Mouse (Mus musculus): Measurements from ENCODE around the gene Zzef1. TPM values are rescaled to one million over a fixed set of nuclear protein-coding genes. Genes with fewer than 3 reads are reported as not detected.
"Not testable (repeated sequence)": the region's sequence is repeated elsewhere in the genome, so short reads cannot be mapped to it uniquely, and the experiment has no call there.

The Zzef1 gene
- total RNA-seq (2022): 10 to 100 TPM; 39.9 to 45.9 (median 42.9) TPM

DNA sequence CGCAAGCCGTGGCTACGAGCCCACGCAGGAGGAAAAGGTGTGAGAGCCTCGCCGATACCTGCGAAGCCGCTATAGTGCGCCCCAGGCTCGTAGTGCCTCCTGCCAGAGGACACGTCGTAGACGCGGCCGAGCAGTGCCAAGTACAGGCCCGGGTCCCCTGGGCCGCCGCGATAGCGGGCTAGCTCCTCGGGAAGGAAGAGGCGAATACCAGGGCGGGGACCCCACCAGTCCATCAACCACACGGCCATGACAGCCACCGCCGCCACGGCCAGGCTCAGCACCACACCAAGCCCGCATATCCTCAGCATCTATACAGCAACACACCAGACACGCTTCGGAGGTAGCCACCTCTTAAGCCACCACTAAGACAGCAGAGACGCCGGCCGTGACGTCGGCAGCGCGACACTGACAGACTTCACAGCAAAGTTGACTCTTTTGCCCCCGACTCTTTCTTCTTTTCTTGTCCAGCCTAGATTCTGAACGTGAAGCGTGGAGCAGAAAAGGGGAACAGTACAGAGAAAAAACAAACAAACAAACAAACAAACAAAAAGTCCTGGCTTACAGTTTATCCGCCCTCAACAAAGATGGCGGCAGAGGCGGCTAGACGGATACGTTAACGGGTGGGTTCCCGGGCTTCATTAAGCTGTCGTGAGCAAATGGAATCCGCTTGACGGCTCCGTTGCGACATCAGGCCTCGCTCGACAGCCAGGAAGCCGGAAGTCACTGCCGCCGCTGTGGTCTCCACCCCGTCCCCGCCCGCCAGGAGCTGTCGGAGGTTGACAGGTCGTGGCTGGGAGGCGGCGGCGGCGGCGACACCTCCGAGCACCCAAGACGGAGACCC, at the start of gene Zzef1, which contains the start of gene Cyb5d2:
TSS of gene Zzef1 (plus strand) at position 772 of the 841 bp plus-strand sequence.
TSS of gene Cyb5d2 (minus strand) at position 688 of the 841 bp plus-strand sequence.
- peak; percentile 84 to 95 for DNase-seq (ENCODE audit: low spot score in 2 of 2)

DNA sequence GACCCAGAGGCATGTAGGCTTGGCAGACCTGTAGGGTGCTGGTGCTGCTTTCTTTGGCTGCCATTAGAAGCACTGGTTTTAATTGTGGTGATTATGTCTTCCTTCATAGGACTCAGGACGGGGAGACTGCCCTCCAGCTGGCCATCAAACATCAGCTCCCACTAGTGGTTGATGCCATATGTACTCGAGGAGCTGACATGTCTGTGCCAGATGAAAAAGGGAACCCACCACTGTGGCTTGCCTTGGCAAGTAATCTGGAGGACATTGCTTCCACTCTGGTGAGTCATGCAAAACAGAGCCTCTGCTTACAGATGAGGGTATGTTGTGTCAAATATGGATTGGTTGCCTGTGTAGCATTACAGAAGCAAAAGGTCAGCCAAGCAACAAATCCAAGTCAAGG, 44.1 kb upstream of the Zzef1 start:
- no peak for DNase-seq (ENCODE audit: low spot score in 2 of 2)

GRCm38 (mm10) chr11:72758316-72758715, 37.7 kb upstream of the Zzef1 start:
- no peak for DNase-seq (ENCODE audit: low spot score in 2 of 2)

DNA sequence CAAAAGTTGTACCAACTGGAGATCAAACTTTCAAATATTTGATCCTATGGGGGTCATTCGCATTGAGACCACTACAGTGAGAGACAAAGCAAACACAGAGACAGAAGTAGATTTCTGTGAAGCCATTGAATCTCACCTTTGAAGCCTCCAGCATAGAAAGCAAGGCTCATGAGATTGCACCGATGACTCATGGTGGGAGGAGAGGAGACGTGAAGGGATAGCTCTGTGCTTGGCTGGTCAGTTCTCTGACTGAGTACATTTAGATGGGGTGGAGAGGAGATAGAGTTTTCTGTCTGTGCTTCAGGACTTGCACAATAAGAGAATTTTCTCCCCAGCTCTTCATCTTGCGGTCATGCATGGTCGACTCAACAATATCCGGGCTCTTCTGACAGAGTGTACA, 36.4 kb upstream of the Zzef1 start:
- DNase-seq (ENCODE audit: low spot score in 2 of 2): no peak

DNA sequence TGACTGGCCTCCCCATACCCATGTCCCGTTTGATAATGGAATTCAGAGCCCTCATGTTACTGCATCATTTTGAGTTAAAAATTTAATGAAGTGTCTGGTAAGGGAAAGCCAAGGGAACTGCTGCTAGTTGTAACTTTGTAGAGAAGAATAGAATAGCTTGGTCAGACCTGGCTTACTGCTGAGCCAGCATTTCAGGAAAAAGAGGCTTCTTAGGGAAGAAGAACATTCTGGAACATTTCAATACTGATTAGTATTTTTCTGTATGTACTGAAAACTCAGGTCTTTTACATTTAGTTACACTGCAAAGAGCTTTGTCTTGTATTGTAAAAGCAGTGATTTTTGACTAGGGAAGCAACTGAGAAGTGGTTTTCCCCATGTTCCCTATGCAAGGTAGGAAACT, 35.2 kb upstream of the Zzef1 start:
- no peak for DNase-seq (ENCODE audit: low spot score in 2 of 2)

- DNase-seq (ENCODE audit: low spot score in 2 of 2): peak in 1 of 2 experiments; percentile 43
Observed at GRCm38 (mm10) chr11:72764270-72764669, 31.8 kb upstream of the Zzef1 start.

GRCm38 (mm10) chr11:72767716-72768115, 28.3 kb upstream of the Zzef1 start:
- no peak for DNase-seq (ENCODE audit: low spot score in 2 of 2)

GRCm38 (mm10) chr11:72769061-72769460, 27.0 kb upstream of the Zzef1 start:
- no peak for DNase-seq (ENCODE audit: low spot score in 2 of 2)

DNA sequence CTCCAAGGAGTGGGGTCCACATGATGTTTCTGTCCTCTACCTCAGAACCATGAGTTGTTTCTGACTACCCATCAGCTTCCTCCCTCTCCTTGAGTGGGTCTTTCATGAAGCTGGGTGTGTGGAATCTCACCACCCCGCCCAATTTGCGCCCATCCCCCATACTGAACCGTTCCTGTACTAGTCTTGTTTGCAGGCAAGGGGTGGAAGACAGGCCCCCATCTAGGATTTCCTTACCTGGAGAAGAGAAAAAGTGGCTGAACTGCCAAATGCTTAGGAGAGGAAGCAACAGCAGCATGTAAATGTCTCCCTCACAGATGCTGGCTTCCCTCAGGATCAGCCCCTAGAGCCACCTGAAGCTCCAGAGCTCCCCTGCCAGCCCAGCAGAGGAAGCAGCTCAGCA, 25.7 kb upstream of the Zzef1 start:
- DNase-seq (ENCODE audit: low spot score in 2 of 2): no peak

- no peak for DNase-seq (ENCODE audit: low spot score in 2 of 2)
Observed at GRCm38 (mm10) chr11:72770816-72771215, 25.2 kb upstream of the Zzef1 start.

GRCm38 (mm10) chr11:72771461-72771860, 24.6 kb upstream of the Zzef1 start:
- DNase-seq (ENCODE audit: low spot score in 2 of 2): no peak

DNA sequence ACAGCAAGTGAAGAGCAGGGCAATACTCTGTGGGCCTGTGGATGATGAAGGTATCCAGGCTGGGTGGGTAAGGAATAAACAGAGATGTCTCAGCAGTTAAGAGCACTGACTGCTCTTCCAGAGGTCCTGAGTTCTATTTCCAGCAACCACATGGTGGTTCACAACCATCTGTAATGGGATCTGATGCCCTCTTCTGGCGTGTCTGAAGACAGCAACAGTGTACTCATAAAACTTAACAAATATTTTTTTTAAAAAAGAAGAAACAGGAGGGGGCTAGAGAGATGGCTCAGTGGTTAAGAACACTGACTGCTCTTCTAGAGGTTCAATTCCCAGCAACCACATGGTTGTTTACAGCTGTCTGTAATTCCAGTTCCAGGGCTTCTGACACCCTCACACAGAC, 23.4 kb upstream of the Zzef1 start:
- not testable (repeated sequence) for DNase-seq (ENCODE audit: low spot score in 2 of 2)

- no peak for DNase-seq (ENCODE audit: low spot score in 2 of 2)
Observed at GRCm38 (mm10) chr11:72778957-72779356, 17.1 kb upstream of the Zzef1 start.

- no peak for DNase-seq (ENCODE audit: low spot score in 2 of 2)
Observed at GRCm38 (mm10) chr11:72782103-72782502, 13.9 kb upstream of the Zzef1 start.

- no peak for DNase-seq (ENCODE audit: low spot score in 2 of 2)
Observed at GRCm38 (mm10) chr11:72782503-72782902, 13.5 kb upstream of the Zzef1 start.

- DNase-seq (ENCODE audit: low spot score in 2 of 2): no peak
Observed at GRCm38 (mm10) chr11:72792033-72792432, 4.0 kb upstream of the Zzef1 start.

GRCm38 (mm10) chr11:72795149-72795454, 924 bp upstream of the Zzef1 start:
- no peak for DNase-seq (ENCODE audit: low spot score in 2 of 2)

- DNase-seq (ENCODE audit: low spot score in 2 of 2): peak in 1 of 2 experiments; percentile 15
Observed at GRCm38 (mm10) chr11:72796296-72796687, 266 bp downstream of the Zzef1 start.

- DNase-seq (ENCODE audit: low spot score in 2 of 2): no peak
Observed at GRCm38 (mm10) chr11:72796773-72797338, 830 bp downstream of the Zzef1 start.

DNA sequence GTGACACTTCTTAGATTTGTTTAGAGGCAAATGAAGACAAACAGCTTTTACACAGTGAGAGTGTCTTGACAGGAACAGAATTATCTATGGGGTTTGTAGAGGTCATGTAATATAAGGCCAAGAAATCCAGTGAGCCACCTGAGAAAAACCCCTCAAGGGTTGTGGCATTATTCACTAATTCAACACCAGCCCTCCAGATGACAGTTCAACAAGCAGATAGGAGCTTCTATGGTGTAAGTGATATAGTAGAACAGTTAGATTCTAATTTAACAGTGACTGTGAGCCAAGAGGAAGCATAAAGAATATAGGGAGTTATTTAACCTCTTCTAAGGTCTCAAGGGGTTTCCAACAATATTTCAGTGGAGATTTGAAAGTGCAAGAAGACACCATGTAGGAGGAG, 2.1 kb downstream of the Zzef1 start:
- no peak for DNase-seq (ENCODE audit: low spot score in 2 of 2)

GRCm38 (mm10) chr11:72801182-72801581, 5.2 kb downstream of the Zzef1 start:
- DNase-seq (ENCODE audit: low spot score in 2 of 2): no peak

GRCm38 (mm10) chr11:72803038-72803437, 7.0 kb downstream of the Zzef1 start:
- DNase-seq (ENCODE audit: low spot score in 2 of 2): no peak

GRCm38 (mm10) chr11:72804586-72804985, 8.6 kb downstream of the Zzef1 start:
- DNase-seq (ENCODE audit: low spot score in 2 of 2): no peak

All from left cerebral cortex, adult 8-10 months (tissue).